Mouse (Mus musculus): ENCODE measurements at regions not wholly inside any gene's neighbourhood (a gene's known extent, or its start where the extent isn't known, plus 50 kb on each side); places are given as distances from the start of the nearest gene placed in this dataset.

GRCm38 (mm10) chr3:120748513-120748912 is 423.0 kb downstream of the Rwdd3 start:
- DNase-seq (ENCODE audit: low spot score in 2 of 2): no peak

- DNase-seq (ENCODE audit: low spot score in 2 of 2): no peak
These were observed 423.8 kb downstream of the Rwdd3 start for GRCm38 (mm10) chr3:120747678-120748077.

GRCm38 (mm10) chr3:120733332-120733731 is 438.2 kb downstream of the Rwdd3 start:
- DNase-seq (ENCODE audit: low spot score in 2 of 2): no peak

- DNase-seq (ENCODE audit: low spot score in 2 of 2): no peak
These were observed 439.1 kb downstream of the Rwdd3 start for GRCm38 (mm10) chr3:120732391-120732790.

- DNase-seq (ENCODE audit: low spot score in 2 of 2): no peak
These were observed 440.2 kb downstream of the Rwdd3 start for GRCm38 (mm10) chr3:120731287-120731686.

GRCm38 (mm10) chr3:120730225-120730624 is 441.3 kb downstream of the Rwdd3 start:
- DNase-seq (ENCODE audit: low spot score in 2 of 2): no peak

GRCm38 (mm10) chr3:120729671-120730070 is 441.8 kb downstream of the Rwdd3 start:
- peak; percentile 30 to 62 for DNase-seq (ENCODE audit: low spot score in 2 of 2)

- DNase-seq (ENCODE audit: low spot score in 2 of 2): no peak
These were observed 486.3 kb downstream of the Rwdd3 start for GRCm38 (mm10) chr3:120685227-120685626.

GRCm38 (mm10) chr3:120675906-120676305 is 495.6 kb downstream of the Rwdd3 start:
- no peak for DNase-seq (ENCODE audit: low spot score in 2 of 2)

- no peak for DNase-seq (ENCODE audit: low spot score in 2 of 2)
These were observed 502.8 kb downstream of the Rwdd3 start for GRCm38 (mm10) chr3:120668654-120669053.

GRCm38 (mm10) chr3:120662521-120662920 is 509.0 kb downstream of the Rwdd3 start:
- no peak for DNase-seq (ENCODE audit: low spot score in 2 of 2)

- DNase-seq (ENCODE audit: low spot score in 2 of 2): no peak
These were observed 510.7 kb downstream of the Rwdd3 start for GRCm38 (mm10) chr3:120660776-120661175.

GRCm38 (mm10) chr3:120649047-120649868 is 522.2 kb downstream of the Rwdd3 start:
- no peak for DNase-seq (ENCODE audit: low spot score in 2 of 2)

GRCm38 (mm10) chr3:120648391-120648790 is 523.1 kb downstream of the Rwdd3 start:
- DNase-seq (ENCODE audit: low spot score in 2 of 2): no peak

GRCm38 (mm10) chr3:120636669-120637305 is 534.7 kb downstream of the Rwdd3 start:
- DNase-seq (ENCODE audit: low spot score in 2 of 2): peak in 1 of 2 experiments; percentile 8

- DNase-seq (ENCODE audit: low spot score in 2 of 2): no peak
These were observed 553.1 kb downstream of the Rwdd3 start for GRCm38 (mm10) chr3:120618358-120618757.

GRCm38 (mm10) chr3:120594226-120594625 is 577.3 kb downstream of the Rwdd3 start:
- no peak for DNase-seq (ENCODE audit: low spot score in 2 of 2)

GRCm38 (mm10) chr3:120591183-120591582 is 580.3 kb downstream of the Rwdd3 start:
- no peak for DNase-seq (ENCODE audit: low spot score in 2 of 2)

- DNase-seq (ENCODE audit: low spot score in 2 of 2): peak in 1 of 2 experiments; percentile 25
These were observed 600.6 kb downstream of the Rwdd3 start for GRCm38 (mm10) chr3:120570806-120571425.

- no peak for DNase-seq (ENCODE audit: low spot score in 2 of 2)
These were observed 629.7 kb downstream of the Rwdd3 start for GRCm38 (mm10) chr3:120541556-120542476.

GRCm38 (mm10) chr3:120533901-120534300 is 637.6 kb downstream of the Rwdd3 start:
- DNase-seq (ENCODE audit: low spot score in 2 of 2): no peak
